Mouse (Mus musculus) thymus, postnatal 14 days (tissue): ENCODE measurements around the gene Gm17175.
"Not testable (repeated sequence)": the region's sequence is repeated elsewhere in the genome, so short reads cannot be mapped to it uniquely, and the experiment has no call there.

ENCODE experiments used
- DNase-seq: peaks from one replicate; pipeline ENCODE4 v3.0.0; 2021

Gene Gm17175

GRCm38 (mm10) chr14:51573963-51574362 lies at the start of gene Gm17175:
Gm17175 (minus strand) TSS chr14:51574063.
- DNase-seq = not testable (repeated sequence)

- DNase-seq = no peak
Measured at GRCm38 (mm10) chr14:51611210-51611609, 37.3 kb upstream of the Gm17175 start, which contains the start of gene Gm17078. Gm17078 (minus strand) TSS chr14:51611310.

DNA sequence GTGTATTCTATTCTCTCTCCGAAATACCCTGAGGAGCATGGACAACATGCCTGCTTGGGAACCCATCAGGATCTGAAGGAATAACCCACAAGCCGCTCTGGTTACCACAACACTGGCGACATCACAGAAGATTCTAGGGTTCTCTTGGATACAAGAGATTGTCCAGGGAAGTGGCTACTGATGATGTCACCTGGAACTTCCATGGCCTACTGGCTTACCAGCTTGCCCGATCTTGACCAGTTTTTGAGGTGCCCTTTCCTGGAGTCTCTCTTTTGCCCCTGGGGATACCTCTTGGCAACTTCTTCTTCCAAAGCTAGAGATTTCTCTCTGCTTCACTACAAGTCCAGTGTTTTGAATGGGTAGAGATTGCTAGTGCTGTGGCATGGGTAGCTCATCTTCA lies 18.2 kb upstream of the Gm17175 start, which contains the start of gene Gm17174:
Gene Gm17174, minus strand, starts transcription at position 101 of the 400 bp plus-strand sequence.
- DNase-seq = not testable (repeated sequence)

- DNase-seq = no peak
Measured at GRCm38 (mm10) chr14:51552490-51552889, 21.4 kb downstream of the Gm17175 start, which contains the start of gene Gm5622. Gm5622 (plus strand) TSS chr14:51552790.
